Mouse (Mus musculus) spleen, adult 2 months (tissue): ENCODE results near the gene Vdr.

Source experiments
- CTCF ChIP-seq: fragments of 200-500 bp; IDR thresholded peaks from 2 replicates; pipeline ENCODE4 v1.5.1; 2011; ENCODE audit warnings: mild to moderate bottlenecking, inconsistent platforms; ENCODE audit not compliant: insufficient read depth, insufficient read length, insufficient replicate concordance; ENCODE audit errors: extremely low read depth
- POLR2A ChIP-seq: fragments of 200-500 bp; IDR thresholded peaks from 2 replicates; pipeline ENCODE4 v1.6.1; 2011; ENCODE audit warnings: low read depth, low read length, inconsistent platforms

GRCm38 (mm10) chr15:97840781-97841180, 69.6 kb downstream of the Vdr start:
- TF ChIP-seq CTCF (peak; percentile 7; the same call in 1 of the 2 replicates), POLR2A (no peak)
